Mouse (Mus musculus) hindbrain, embryonic 15.5 days (tissue): ENCODE measurements around the gene Arhgdia. TPM values are rescaled to one million over a fixed set of nuclear protein-coding genes. Genes with fewer than 3 reads are reported as not detected.

Experiments used
- ATAC-seq: fragments of 200-750 bp; cut with Nextera tagmentation; 2 replicates; pipeline ENCODE4 v1.8.0; 2017; ENCODE audit warnings: low read depth, moderate number of reproducible peaks, moderate TSS enrichment; ENCODE audit not compliant: low FRiP score
- H3K27ac ChIP-seq: fragments of 300-500 bp; sonication (generic); replicated peaks from 2 replicates; pipeline ENCODE4 v1.5.1; 2015; ENCODE audit warnings: mild to moderate bottlenecking, inconsistent platforms
- H3K27me3 ChIP-seq: fragments of 300-500 bp; sonication (generic); 2 replicates; pipeline ENCODE4 v1.6.1; 2015; ENCODE audit warnings: control low read depth, inconsistent platforms
- H3K36me3 ChIP-seq: fragments of 300-500 bp; sonication (generic); 2 replicates; pipeline ENCODE4 v1.6.1; 2015; ENCODE audit warnings: control low read depth, inconsistent platforms
- H3K4me1 ChIP-seq: fragments of 300-500 bp; sonication (generic); replicated peaks from 2 replicates; pipeline ENCODE4 v1.6.1; 2015; ENCODE audit warnings: control low read depth, inconsistent platforms
- H3K4me2 ChIP-seq: fragments of 300-500 bp; sonication (generic); 2 replicates; pipeline ENCODE4 v1.6.1; 2015; ENCODE audit warnings: moderate library complexity, mild to moderate bottlenecking, inconsistent platforms
- H3K4me3 ChIP-seq: fragments of 300-500 bp; sonication (generic); 2 replicates; pipeline ENCODE4 v1.5.1; 2015; ENCODE audit warnings: mild to moderate bottlenecking, inconsistent platforms
- H3K9ac ChIP-seq: fragments of 300-500 bp; sonication (generic); 2 replicates; pipeline ENCODE4 v1.6.1; 2015; ENCODE audit warnings: inconsistent platforms
- H3K9me3 ChIP-seq: fragments of 300-500 bp; sonication (generic); 2 replicates; pipeline ENCODE4 v1.6.1; 2016; ENCODE audit warnings: control low read depth, inconsistent platforms
- WGBS: fragments of 180-500 bp; shearing (Covaris S2); methylation state at CpG from one replicate; pipeline ENCODE4 v1.1.7; 2015; 5-methylcytosine and 5-hydroxymethylcytosine counted together
- polyA plus RNA-seq: library from polyadenylated mRNA; unstranded; fragments of >200 nt; fragmentation: Nextera tagmentation; extraction: Ambion mirVana; gene quantifications from 2 replicates; pipeline ENCODE4 v1.2.1, GENCODE M21; 2015

Arhgdia gene
- polyA plus RNA-seq = 492 and 533 TPM in 2 replicates

- Histone ChIP-seq H3K9ac (peak within 1 kb of the TSS; percentile 97), H3K27me3 (no peaks in the 10 kb centered on the region), H3K36me3 (peaks cover 44% of the 10 kb centered on the region), H3K4me2 (peak within 1 kb of the TSS; percentile 84), H3K9me3 (no peaks in the 10 kb centered on the region), H3K4me1 (peaks cover 34% of the 10 kb centered on the region), H3K27ac (peak within 1 kb of the TSS; percentile 96), H3K4me3 (peak within 1 kb of the TSS; percentile 76)
- WGBS = 2% methylated on average over 61 of the region's 75 CpGs
- peak; percentile 76 for ATAC-seq
These were observed at the start of gene Arhgdia for GRCm38 (mm10) chr11:120581490-120582267. Arhgdia (minus strand) TSS chr11:120581624.

- WGBS = 43% methylated on average over 5 of the region's 5 CpGs
These were observed 49.0 kb upstream of the Arhgdia start for GRCm38 (mm10) chr11:120630401-120630871.

GRCm38 (mm10) chr11:120629911-120630310 lies 48.5 kb upstream of the Arhgdia start:
- peak overlapping the region; percentile 63 for H3K27ac ChIP-seq
- H3K27me3 ChIP-seq = no peaks in the 10 kb centered on the region
- H3K9ac ChIP-seq = peak overlapping the region; percentile 29; the same call in 1 of the 2 replicates
- peaks cover 13% of the 10 kb centered on the region for H3K36me3 ChIP-seq
- WGBS = 42% methylated on average over 7 of the region's 7 CpGs
- H3K4me3 ChIP-seq = no peak overlapping the region
- H3K9me3 ChIP-seq = no peaks in the 10 kb centered on the region
- ATAC-seq = no peak
- H3K4me1 ChIP-seq = peaks cover 50% of the 10 kb centered on the region
- H3K4me2 ChIP-seq = peak overlapping the region; percentile 87; the same call in 1 of the 2 replicates

More at GRCm38 (mm10) chr11:120630401-120630871, 49.0 kb upstream of the Arhgdia start:
- ATAC-seq = no peak
- Histone ChIP-seq H3K9me3 (no peaks in the 10 kb centered on the region), H3K4me1 (peaks cover 45% of the 10 kb centered on the region), H3K4me2 (peak overlapping the region; percentile 87), H3K27ac (peak overlapping the region; percentile 63), H3K36me3 (peaks cover 13% of the 10 kb centered on the region), H3K27me3 (no peaks in the 10 kb centered on the region), H3K9ac (peak overlapping the region; percentile 29; the same call in 1 of the 2 replicates), H3K4me3 (peak overlapping the region; percentile 3; the same call in 1 of the 2 replicates)

GRCm38 (mm10) chr11:120629341-120629730 lies 47.9 kb upstream of the Arhgdia start:
- Histone ChIP-seq H3K9ac (no peak overlapping the region), H3K36me3 (peaks cover 13% of the 10 kb centered on the region), H3K4me3 (no peak overlapping the region), H3K9me3 (no peaks in the 10 kb centered on the region), H3K27ac (no peak overlapping the region), H3K4me1 (peaks cover 50% of the 10 kb centered on the region), H3K27me3 (no peaks in the 10 kb centered on the region), H3K4me2 (no peak overlapping the region)
- ATAC-seq = no peak
- WGBS = 73% methylated on average over 23 of the region's 23 CpGs

- H3K27me3 ChIP-seq = no peaks in the 10 kb centered on the region
These were observed 47.3 kb upstream of the Arhgdia start for GRCm38 (mm10) chr11:120628601-120629340.

GRCm38 (mm10) chr11:120627468-120628300 lies 46.3 kb upstream of the Arhgdia start:
- H3K27me3 ChIP-seq = no peaks in the 10 kb centered on the region
- WGBS = 76% methylated on average over 22 of the region's 22 CpGs
- H3K9me3 ChIP-seq = no peaks in the 10 kb centered on the region
- H3K36me3 ChIP-seq = peaks cover 17% of the 10 kb centered on the region
- H3K27ac ChIP-seq = no peak overlapping the region
- H3K9ac ChIP-seq = no peak overlapping the region
- no peak overlapping the region for H3K4me2 ChIP-seq
- H3K4me3 ChIP-seq = no peak overlapping the region
- H3K4me1 ChIP-seq = peaks cover 57% of the 10 kb centered on the region
- ATAC-seq = no peak

More at GRCm38 (mm10) chr11:120628601-120629340, 47.3 kb upstream of the Arhgdia start:
- Histone ChIP-seq H3K4me1 (peaks cover 52% of the 10 kb centered on the region), H3K9me3 (no peaks in the 10 kb centered on the region), H3K9ac (no peak overlapping the region), H3K36me3 (peaks cover 13% of the 10 kb centered on the region), H3K27ac (no peak overlapping the region), H3K4me2 (no peak overlapping the region), H3K4me3 (no peak overlapping the region)
- WGBS = 94% methylated on average over 23 of the region's 23 CpGs
- no peak for ATAC-seq

GRCm38 (mm10) chr11:120626785-120627467 lies 45.5 kb upstream of the Arhgdia start:
- peaks cover 50% of the 10 kb centered on the region for H3K4me1 ChIP-seq
- WGBS = 90% methylated on average over 11 of the region's 11 CpGs
- H3K9me3 ChIP-seq = no peaks in the 10 kb centered on the region
- no peak overlapping the region for H3K9ac ChIP-seq
- H3K27ac ChIP-seq = no peak overlapping the region
- no peak overlapping the region for H3K4me2 ChIP-seq
- no peaks in the 10 kb centered on the region for H3K27me3 ChIP-seq
- H3K36me3 ChIP-seq = peaks cover 21% of the 10 kb centered on the region
- no peak for ATAC-seq
- H3K4me3 ChIP-seq = no peak overlapping the region

- 21% methylated on average over 5 of the region's 5 CpGs for WGBS
- peak within 1 kb of the TSS; percentile 86 for H3K9ac ChIP-seq
- H3K4me3 ChIP-seq = peak within 1 kb of the TSS; percentile 95
- no peaks in the 10 kb centered on the region for H3K9me3 ChIP-seq
- peaks cover 34% of the 10 kb centered on the region for H3K4me1 ChIP-seq
- ATAC-seq = peak; percentile 23
- peak within 1 kb of the TSS; percentile 86 for H3K27ac ChIP-seq
- H3K36me3 ChIP-seq = peaks cover 34% of the 10 kb centered on the region
- no peaks in the 10 kb centered on the region for H3K27me3 ChIP-seq
- peak within 1 kb of the TSS; percentile 96 for H3K4me2 ChIP-seq
These were observed 43.8 kb upstream of the Arhgdia start, which contains the start of gene Sirt7 for GRCm38 (mm10) chr11:120625152-120625775. Sirt7 (minus strand) TSS chr11:120625240.

GRCm38 (mm10) chr11:120624680-120625111 lies 43.3 kb upstream of the Arhgdia start:
- Histone ChIP-seq H3K9ac (peak overlapping the region; percentile 86), H3K4me2 (peak overlapping the region; percentile 96), H3K27ac (peak overlapping the region; percentile 86), H3K9me3 (no peaks in the 10 kb centered on the region), H3K4me3 (peak overlapping the region; percentile 95), H3K4me1 (peaks cover 29% of the 10 kb centered on the region), H3K27me3 (no peaks in the 10 kb centered on the region), H3K36me3 (peaks cover 40% of the 10 kb centered on the region)
- peak; percentile 88 for ATAC-seq
- WGBS = under 1% methylated on average over 49 of the region's 53 CpGs

- no peaks in the 10 kb centered on the region for H3K27me3 ChIP-seq
- peak overlapping the region; percentile 95 for H3K4me3 ChIP-seq
- peak overlapping the region; percentile 86 for H3K27ac ChIP-seq
- H3K9ac ChIP-seq = peak overlapping the region; percentile 86
- peak overlapping the region; percentile 96 for H3K4me2 ChIP-seq
- H3K36me3 ChIP-seq = peaks cover 39% of the 10 kb centered on the region
- H3K4me1 ChIP-seq = peaks cover 23% of the 10 kb centered on the region
- peak; percentile 57 for ATAC-seq
- no peaks in the 10 kb centered on the region for H3K9me3 ChIP-seq
- 13% methylated on average over 29 of the region's 30 CpGs for WGBS
These were observed 42.7 kb upstream of the Arhgdia start for GRCm38 (mm10) chr11:120623961-120624679.
